8 mouse cellular contexts compared by ENCODE assay signal in the genomic region with DNA sequence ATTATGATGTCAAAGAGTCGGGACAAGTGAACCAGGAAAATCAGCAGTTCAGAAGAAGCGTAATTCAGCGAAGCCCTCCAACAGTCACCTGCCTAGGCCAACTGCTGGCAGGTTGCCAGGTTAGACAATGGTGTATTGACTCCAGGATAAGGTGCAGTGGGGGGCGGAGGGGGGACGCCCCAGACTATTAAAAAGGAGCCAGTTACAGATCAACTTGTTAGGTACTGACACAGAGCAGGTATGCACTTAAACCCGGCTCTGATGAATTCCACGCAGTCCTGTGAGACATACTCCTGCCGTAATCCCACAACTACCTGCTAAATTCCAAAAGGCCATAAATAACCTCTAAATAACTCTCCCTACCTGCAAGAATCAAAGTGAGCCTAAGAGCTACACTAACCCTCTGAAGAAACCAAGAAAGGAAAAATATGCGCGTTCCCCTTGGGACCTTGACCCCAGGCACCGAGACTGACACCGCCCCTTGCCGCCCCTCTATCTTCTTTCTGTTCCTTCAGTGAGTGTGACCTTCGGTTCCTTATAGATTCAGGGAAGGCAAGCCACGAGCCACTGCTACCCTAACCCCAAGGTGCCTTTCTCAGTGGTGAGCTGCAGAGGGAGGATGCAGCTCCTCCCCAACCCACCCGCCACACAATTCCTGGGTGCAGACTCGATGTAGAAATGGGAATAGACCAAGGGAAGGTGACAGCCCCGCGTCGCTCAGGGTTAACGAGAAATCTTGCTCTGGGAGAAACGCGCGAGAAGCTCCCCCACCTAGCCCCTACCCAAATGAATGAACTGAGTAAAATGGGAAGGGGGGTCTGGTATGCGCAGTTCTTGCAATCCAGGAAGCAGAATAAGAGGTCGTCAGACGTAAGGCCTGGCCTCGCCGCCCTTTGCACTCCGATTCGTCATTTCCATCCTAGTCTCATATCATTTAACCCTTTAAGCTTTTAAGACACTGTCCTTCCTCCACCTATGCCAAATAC. TPM values are rescaled to one million over a fixed set of nuclear protein-coding genes. Genes with fewer than 3 reads are reported as not detected.
A peak's percentile ranks its signal among the peaks of the same experiment; 100 is the strongest.
DNase-seq lines count a peak whose midpoint lies in the region; ATAC-seq and TF ChIP-seq lines count a peak whose summit lies in the region.

No protein-coding gene starts in this region.

- ATAC-seq in G1E (ENCODE audit: extremely low read depth, insufficient number of reproducible peaks, low FRiP score, poor library complexity, severe bottlenecking): no peak
- peak; percentile 15; the same call in 1 of the 2 replicates for ATAC-seq in forebrain, embryonic 15.5 days (replicated peaks)
- ATAC-seq in lung, postnatal 0 days: no peak

- WGBS in forebrain, embryonic 15.5 days: 2% methylated on average over 31 of the region's 31 CpGs
- 1% methylated on average over 31 of the region's 31 CpGs for whole genome bisulfite sequencing in lung, postnatal 0 days

- H3K4me3 ChIP-seq in G1E (ENCODE audit: low read depth, low read length): peak overlapping the region; percentile 93
- peak overlapping the region; percentile 93 for H3K4me3 ChIP-seq in brown adipose tissue, adult 24 weeks (ENCODE audit: insufficient read depth, low read depth, low read length)
- peak overlapping the region; percentile 94 for H3K4me3 ChIP-seq in forebrain, embryonic 15.5 days
- H3K4me3 ChIP-seq in lung, postnatal 0 days (ENCODE audit: low read depth, low read length): peak overlapping the region; percentile 100

- TF ChIP-seq CTCF in G1E (IDR thresholded peaks at IDR 0.05; ENCODE audit: low read depth, low read length): no peak
- TF ChIP-seq CTCF in lung, postnatal 0 days (IDR thresholded peaks at IDR 0.05): no peak

- H3K9ac ChIP-seq in forebrain, embryonic 15.5 days (replicated peaks): peak overlapping the region; percentile 95
- peak overlapping the region; percentile 100 for H3K9ac ChIP-seq in lung, postnatal 0 days (replicated peaks; ENCODE audit: low read depth)

- intact Hi-C loops in heart, postnatal 36 days (cut with DNase I): loop anchor here (2.0 to 5.0 kb wide), 3 partner anchors 50 to 81 kb away; partner anchors contain the start of gene Dhx40

- H3K9me3 ChIP-seq in G1E (replicated peaks): no peaks in the 10 kb centered on the region
- H3K9me3 ChIP-seq in forebrain, embryonic 15.5 days: no peaks in the 10 kb centered on the region
- H3K9me3 ChIP-seq in lung, postnatal 0 days (ENCODE audit: low read length): no peaks in the 10 kb centered on the region

- H3K4me1 ChIP-seq in G1E (ENCODE audit: insufficient read depth, low read depth, low read length): peaks cover 58% of the 10 kb centered on the region
- H3K4me1 ChIP-seq in brown adipose tissue, adult 24 weeks (ENCODE audit: control insufficient read depth, insufficient read depth, insufficient read length, low read length): peaks cover 13% of the 10 kb centered on the region
- peaks cover 37% of the 10 kb centered on the region for H3K4me1 ChIP-seq in forebrain, embryonic 15.5 days
- peaks cover 20% of the 10 kb centered on the region; the same call in 1 of the 2 replicates for H3K4me1 ChIP-seq in lung, postnatal 0 days (ENCODE audit: insufficient read depth, low read depth, low read length)

- no peaks in the 10 kb centered on the region for H3K27me3 ChIP-seq in G1E (ENCODE audit: insufficient read depth, low read length)
- H3K27me3 ChIP-seq in forebrain, embryonic 15.5 days: no peaks in the 10 kb centered on the region
- H3K27me3 ChIP-seq in lung, postnatal 0 days (replicated peaks; ENCODE audit: insufficient read depth, low read length): no peaks in the 10 kb centered on the region

- peaks cover 20% of the 10 kb centered on the region for H3K36me3 ChIP-seq in G1E (replicated peaks)
- H3K36me3 ChIP-seq in forebrain, embryonic 15.5 days: no peaks in the 10 kb centered on the region
- H3K36me3 ChIP-seq in lung, postnatal 0 days (ENCODE audit: insufficient read depth, low read length): no peaks in the 10 kb centered on the region

- peak overlapping the region; percentile 97 for H3K27ac ChIP-seq in brown adipose tissue, adult 24 weeks (replicated peaks; ENCODE audit: low read depth, low read length)
- H3K27ac ChIP-seq in forebrain, embryonic 15.5 days (replicated peaks): peak overlapping the region; percentile 98
- H3K27ac ChIP-seq in lung, postnatal 0 days (ENCODE audit: low read length): peak overlapping the region; percentile 99

- no peak for TF ChIP-seq EP300 in lung, postnatal 0 days (IDR thresholded peaks at IDR 0.05)

- no peak for DNase-seq in G1E (ENCODE audit: low spot score)
- peak; percentile 58 to 61 for DNase-seq in heart, postnatal 36 days
- peak; percentile 70 for DNase-seq in layer of hippocampus, adult 9-11 months
- peak; percentile 79 for DNase-seq in lung, postnatal 0 days (ENCODE audit: low spot score)
- DNase-seq in retina, postnatal 1 day: peak; percentile 79
- DNase-seq in thymus, postnatal 36 days: peak; percentile 25 to 34

- H3K4me2 ChIP-seq in forebrain, embryonic 15.5 days (replicated peaks): peak overlapping the region; percentile 94
- peak overlapping the region; percentile 80 for H3K4me2 ChIP-seq in lung, postnatal 0 days (replicated peaks; ENCODE audit: low read depth, low read length)

RNA-seq across cellular contexts. Expression of gene Cltc, which starts 0.9 kb away (rescaled TPM):
- 500 and 581 TPM in 2 replicates for total RNA-seq in G1E (2014; fragmentation: Nextera tagmentation)
- 263 and 265 TPM in 2 replicates for total RNA-seq in G1E (2017)
- 73.6 and 85.3 TPM in 2 replicates for polyA plus RNA-seq in G1E (2012)
- polyA plus RNA-seq in brown adipose tissue, adult 24 weeks (2012; ENCODE audit: insufficient read depth, insufficient read length, missing spikeins): 106 and 155 TPM in 2 replicates
- polyA plus RNA-seq in forebrain, embryonic 15.5 days (2015; fragmentation: Nextera tagmentation; extraction: Ambion mirVana): 127 and 135 TPM in 2 replicates
- total RNA-seq in heart, postnatal 36 days (2021): 100 to 1,000 TPM; 139 to 149 TPM
- 63.7 and 67.7 TPM in 2 replicates for polyA plus RNA-seq in lung, postnatal 0 days (2015; fragmentation: Nextera tagmentation; extraction: Ambion mirVana)

RNA-seq across cellular contexts. Expression of gene Dhx40, which starts 51.1 kb away (rescaled TPM):
- total RNA-seq in G1E (2014; fragmentation: Nextera tagmentation) (23.5 and 36.8 TPM in 2 replicates), G1E (2017) (24.7 and 25.0 TPM in 2 replicates)
- 6.0 and 6.2 TPM in 2 replicates for polyA plus RNA-seq in G1E (2012)
- polyA plus RNA-seq in brown adipose tissue, adult 24 weeks (2012; ENCODE audit: insufficient read depth, insufficient read length, missing spikeins): 18.5 and 20.4 TPM in 2 replicates
- polyA plus RNA-seq in forebrain, embryonic 15.5 days (2015; fragmentation: Nextera tagmentation; extraction: Ambion mirVana): 31.2 and 31.7 TPM in 2 replicates
- 10 to 100 TPM; 18.7 to 18.9 TPM for total RNA-seq in heart, postnatal 36 days (2021)
- polyA plus RNA-seq in lung, postnatal 0 days (2015; fragmentation: Nextera tagmentation; extraction: Ambion mirVana): 18.9 and 20.7 TPM in 2 replicates
